Comparison of ENCODE assay signal across 8 mouse cellular contexts in the genomic region with DNA sequence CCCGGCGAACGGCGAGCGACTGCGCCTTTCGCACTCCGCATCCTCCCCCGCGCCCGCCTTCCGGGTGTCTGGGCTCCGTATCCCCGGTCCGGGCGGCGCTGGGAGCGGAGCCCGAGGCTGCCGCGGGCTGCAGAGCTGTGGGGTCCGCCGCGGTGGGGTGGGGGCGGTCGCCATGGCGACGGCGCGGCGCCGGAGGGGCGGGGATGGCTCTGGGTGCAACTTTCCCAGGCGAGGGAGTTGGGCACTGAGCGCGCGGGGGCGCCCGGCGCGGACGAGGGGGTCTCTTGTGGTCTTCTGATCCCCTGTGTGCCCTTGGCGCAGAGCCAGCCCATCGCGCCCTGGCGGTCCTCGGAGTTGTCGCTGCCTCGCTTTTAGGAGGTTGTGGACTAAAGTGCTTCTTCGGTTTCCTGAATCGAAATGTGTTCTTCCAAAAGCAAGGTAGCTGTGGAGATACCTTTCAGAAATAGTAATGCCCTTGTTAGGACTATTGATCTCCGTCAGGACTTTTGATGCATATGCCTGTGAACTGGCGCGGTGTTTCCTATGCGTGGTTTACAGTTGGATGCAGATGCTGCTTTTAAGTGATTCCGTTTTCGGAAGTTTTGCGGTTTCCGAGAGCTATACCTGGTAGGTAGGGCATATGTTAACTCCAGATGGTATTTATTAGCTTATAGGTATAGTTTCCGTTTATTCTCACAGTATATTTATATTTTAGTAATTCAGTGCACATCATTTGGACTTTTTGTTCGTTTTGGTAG. TPM values are rescaled to one million over a fixed set of nuclear protein-coding genes. Genes with fewer than 3 reads are reported as not detected.
DNase-seq lines count a peak whose midpoint lies in the region; ATAC-seq and TF ChIP-seq lines count a peak whose summit lies in the region.

No protein-coding gene starts in this region.

- TF ChIP-seq CTCF in testis, adult 2 months (IDR thresholded peaks at IDR 0.05; ENCODE audit: control insufficient read depth, insufficient read depth, insufficient replicate concordance, low read depth, low read length): no peak

- H3K27me3 ChIP-seq in megakaryocyte, embryonic 14.5 days (replicated peaks): no peaks in the 10 kb centered on the region
- H3K27me3 ChIP-seq in liver, embryonic 11.5 days (replicated peaks; ENCODE audit: control insufficient read depth, insufficient read depth, low read length): no peaks in the 10 kb centered on the region
- no peaks in the 10 kb centered on the region for H3K27me3 ChIP-seq in testis, adult 2 months (ENCODE audit: control insufficient read depth, insufficient read depth, low read length)

- H3K9me3 ChIP-seq in megakaryocyte, embryonic 14.5 days: no peaks in the 10 kb centered on the region
- H3K9me3 ChIP-seq in liver, embryonic 11.5 days (ENCODE audit: control insufficient read depth, low read length): no peaks in the 10 kb centered on the region

- H3K36me3 ChIP-seq in megakaryocyte, embryonic 14.5 days (replicated peaks; ENCODE audit: low read length): peaks cover 7% of the 10 kb centered on the region
- no peaks in the 10 kb centered on the region for H3K36me3 ChIP-seq in liver, embryonic 11.5 days (ENCODE audit: control insufficient read depth, insufficient read depth, low read length)
- no peaks in the 10 kb centered on the region for H3K36me3 ChIP-seq in testis, adult 2 months (ENCODE audit: control insufficient read depth, insufficient read depth, low read length)

- H3K27ac ChIP-seq in liver, embryonic 11.5 days (ENCODE audit: low read depth, low read length): peak overlapping the region; percentile 94
- H3K27ac ChIP-seq in testis, adult 2 months (ENCODE audit: control insufficient read depth, insufficient read depth, low read depth, low read length): peak overlapping the region; percentile 80

- H3K4me2 ChIP-seq in liver, embryonic 11.5 days: peak overlapping the region; percentile 80

- no peak; the same call in 1 of the 2 replicates for TF ChIP-seq POLR2A in testis, adult 2 months (IDR thresholded peaks at IDR 0.05; ENCODE audit: control insufficient read depth, low read depth, low read length)

- peak overlapping the region; percentile 99 for H3K4me3 ChIP-seq in megakaryocyte, embryonic 14.5 days (replicated peaks)
- peak overlapping the region; percentile 98 for H3K4me3 ChIP-seq in liver, embryonic 11.5 days (ENCODE audit: low read depth, low read length)
- H3K4me3 ChIP-seq in testis, adult 2 months (ENCODE audit: control insufficient read depth, low read depth, low read length): peak overlapping the region; percentile 99

- peak; percentile 12 to 39 for DNase-seq in gastrocnemius, adult 8-10 months (ENCODE audit: low spot score in 2 of 2)
- peak; percentile 30 to 50 for DNase-seq in kidney, adult 8-10 months
- peak; percentile 83 for DNase-seq in liver, embryonic 11.5 days (ENCODE audit: low spot score)
- DNase-seq in natural killer cell, adult 2 months (ENCODE audit: low spot score in 2 of 2): peak; percentile 33 to 43

- H3K4me1 ChIP-seq in megakaryocyte, embryonic 14.5 days: peaks cover 70% of the 10 kb centered on the region
- H3K4me1 ChIP-seq in liver, embryonic 11.5 days (replicated peaks; ENCODE audit: control insufficient read depth, insufficient read depth, low read length): peaks cover 37% of the 10 kb centered on the region
- peaks cover 7% of the 10 kb centered on the region for H3K4me1 ChIP-seq in testis, adult 2 months (ENCODE audit: control insufficient read depth, insufficient read depth, low read length)

- 1% methylated on average over 51 of the region's 61 CpGs for WGBS in liver, embryonic 11.5 days

- H3K9ac ChIP-seq in liver, embryonic 11.5 days (ENCODE audit: low read depth, low read length): peak overlapping the region; percentile 94

- ATAC-seq in megakaryocyte, adult 5-6 weeks (ENCODE audit: poor library complexity, severe bottlenecking): no peak
- peak; percentile 7; the same call in 1 of the 2 replicates for ATAC-seq in common myeloid progenitor, adult 5-6 weeks (replicated peaks; ENCODE audit: low read depth, poor library complexity, severe bottlenecking)
- ATAC-seq in liver, embryonic 11.5 days (replicated peaks; ENCODE audit: low FRiP score): peak; percentile 40

RNA-seq across cellular contexts. Expression of a gene that starts 0.5 kb away (rescaled TPM):
- 0.47 and 0.93 TPM in 2 replicates for polyA plus RNA-seq in megakaryocyte, embryonic 14.5 days (2012; ENCODE audit: insufficient read depth, low replicate concordance)
- 36.2 and 42.8 TPM in 2 replicates for total RNA-seq in megakaryocyte, adult 5-6 weeks (2015)
- total RNA-seq in megakaryocyte, adult 5-6 weeks (2017): 30.5 and 31.1 TPM in 2 replicates
- 31.5 and 39.9 TPM in 2 replicates for total RNA-seq in common myeloid progenitor, adult 5-6 weeks (2017)
- total RNA-seq in gastrocnemius, adult 8-10 months (2022): 10 to 100 TPM in 1 of 4 experiments, 1 to 10 TPM in 3; 9.1 to 11.9 (median 9.6) TPM
- polyA plus RNA-seq in liver, embryonic 11.5 days (2014; fragmentation: Nextera tagmentation; extraction: Ambion mirVana): 36.2 and 39.3 TPM in 2 replicates
- 5.6 and 6.3 TPM in 2 replicates for polyA plus RNA-seq in testis, adult 2 months (2012; rRNA removed)

RNA-seq across cellular contexts. Expression of a gene that starts 27.8 kb away (rescaled TPM):
- 7.1 and 79.8 TPM in 2 replicates for polyA plus RNA-seq in megakaryocyte, embryonic 14.5 days (2012; ENCODE audit: insufficient read depth, low replicate concordance)
- total RNA-seq in megakaryocyte, adult 5-6 weeks (2015): 917 and 975 TPM in 2 replicates
- 1,352 and 1,548 TPM in 2 replicates for total RNA-seq in megakaryocyte, adult 5-6 weeks (2017)
- 2,045 and 2,619 TPM in 2 replicates for total RNA-seq in common myeloid progenitor, adult 5-6 weeks (2017)
- 100 to 1,000 TPM; 169 to 214 (median 203) TPM for total RNA-seq in gastrocnemius, adult 8-10 months (2022)
- 728 and 826 TPM in 2 replicates for polyA plus RNA-seq in liver, embryonic 11.5 days (2014; fragmentation: Nextera tagmentation; extraction: Ambion mirVana)
- 559 and 603 TPM in 2 replicates for polyA plus RNA-seq in testis, adult 2 months (2012; rRNA removed)

RNA-seq across cellular contexts. Expression of a gene that starts 35.9 kb away (rescaled TPM):
- 0.09 TPM in 1 of 2 replicates, not detected in the other for polyA plus RNA-seq in megakaryocyte, embryonic 14.5 days (2012; ENCODE audit: insufficient read depth, low replicate concordance)
- total RNA-seq in megakaryocyte, adult 5-6 weeks (2015): 8.9 and 9.7 TPM in 2 replicates
- total RNA-seq in megakaryocyte, adult 5-6 weeks (2017): 5.2 and 6.0 TPM in 2 replicates
- total RNA-seq in common myeloid progenitor, adult 5-6 weeks (2017): 0.41 and 0.68 TPM in 2 replicates
- 1 to 10 TPM; 1.9 to 3.3 (median 2.4) TPM for total RNA-seq in gastrocnemius, adult 8-10 months (2022)
- polyA plus RNA-seq in liver, embryonic 11.5 days (2014; fragmentation: Nextera tagmentation; extraction: Ambion mirVana): 1.3 and 1.4 TPM in 2 replicates
- polyA plus RNA-seq in testis, adult 2 months (2012; rRNA removed): 4.2 and 4.8 TPM in 2 replicates

RNA-seq across cellular contexts. Expression of a gene that starts 41.1 kb away (rescaled TPM):
- polyA plus RNA-seq in megakaryocyte, embryonic 14.5 days (2012; ENCODE audit: insufficient read depth, low replicate concordance): 18.4 TPM in 1 of 2 replicates, not detected in the other
- total RNA-seq in megakaryocyte, adult 5-6 weeks (2015): 21.6 and 23.1 TPM in 2 replicates
- total RNA-seq in megakaryocyte, adult 5-6 weeks (2017): 34.1 and 38.5 TPM in 2 replicates
- 49.6 and 50.2 TPM in 2 replicates for total RNA-seq in common myeloid progenitor, adult 5-6 weeks (2017)
- total RNA-seq in gastrocnemius, adult 8-10 months (2022): 10 to 100 TPM; 63.1 to 73.6 (median 71.3) TPM
- polyA plus RNA-seq in liver, embryonic 11.5 days (2014; fragmentation: Nextera tagmentation; extraction: Ambion mirVana): 29.2 and 32.3 TPM in 2 replicates
- 4.4 and 4.7 TPM in 2 replicates for polyA plus RNA-seq in testis, adult 2 months (2012; rRNA removed)

Comparison
In these comparisons a context has a peak if more than half of its experiments do, and no peak if none do; other contexts are left out.
1. DNase-seq: peak in every context shown above with its lines; median percentile 83 in liver, embryonic 11.5 days; 40 in kidney, adult 8-10 months; 38 in natural killer cell, adult 2 months; 26 in gastrocnemius, adult 8-10 months.